Mouse (Mus musculus) small intestine, adult 2 months (tissue): Measurements from ENCODE around the gene Pde4a. TPM values are rescaled to one million over a fixed set of nuclear protein-coding genes. Genes with fewer than 3 reads are reported as not detected.

Experiments
- H3K27ac ChIP-seq: fragments of 200-500 bp; 2 replicates; pipeline ENCODE4 v1.5.1; 2012; ENCODE audit warnings: low read depth, low read length, control low read depth, inconsistent platforms; ENCODE audit not compliant: insufficient read depth
- H3K27me3 ChIP-seq: fragments of 200-500 bp; 2 replicates; pipeline ENCODE4 v1.6.1; 2012; ENCODE audit warnings: mild to moderate bottlenecking, moderate library complexity, low read length, inconsistent platforms; ENCODE audit not compliant: control insufficient read depth, insufficient read depth
- H3K36me3 ChIP-seq: fragments of 200-500 bp; 2 replicates; pipeline ENCODE4 v1.6.1; 2012; ENCODE audit warnings: mild to moderate bottlenecking, low read length, control low read depth, inconsistent platforms; ENCODE audit not compliant: control insufficient read depth, insufficient read depth
- H3K4me1 ChIP-seq: fragments of 200-500 bp; 2 replicates; pipeline ENCODE4 v1.6.1; 2012; ENCODE audit warnings: low read length, inconsistent platforms, mixed read lengths; ENCODE audit not compliant: control insufficient read depth, insufficient read depth, insufficient read length
- H3K4me3 ChIP-seq: fragments of 200-500 bp; 2 replicates; pipeline ENCODE4 v1.5.1; 2012; ENCODE audit warnings: low read depth, mild to moderate bottlenecking, control low read depth, inconsistent platforms, low read length, moderate library complexity
- CTCF ChIP-seq: fragments of 200-500 bp; IDR thresholded peaks from 2 replicates; pipeline ENCODE4 v1.5.1; 2012; ENCODE audit warnings: low read depth, mild to moderate bottlenecking, control low read depth, inconsistent platforms, low read length, moderate library complexity, mixed read lengths; ENCODE audit not compliant: insufficient replicate concordance, insufficient read length; ENCODE audit errors: extremely low read depth
- POLR2A ChIP-seq: fragments of 200-500 bp; IDR thresholded peaks from 2 replicates; pipeline ENCODE4 v1.6.1; 2012; ENCODE audit warnings: low read depth, mild to moderate bottlenecking, control low read depth, inconsistent platforms, low read length, moderate library complexity
- WGBS: fragments of 180-500 bp; shearing (Covaris S2); methylation state at CpG from one replicate; pipeline ENCODE4 v1.1.7; 2018; 5-methylcytosine and 5-hydroxymethylcytosine counted together
- polyA plus RNA-seq: library from polyadenylated mRNA; depleted of rRNA; stranded (reverse); fragments of >200 nt; gene quantifications from 2 replicates; pipeline ENCODE4 v1.2.3, GENCODE M21; 2012; rRNA removed

The Pde4a gene
- polyA plus RNA-seq = 5.1 and 7.1 TPM in 2 replicates

- Histone ChIP-seq H3K27me3 (peaks cover 29% of the 10 kb centered on the region), H3K4me1 (peaks cover 29% of the 10 kb centered on the region), H3K4me3 (peak within 1 kb of the TSS; percentile 63), H3K27ac (peak within 1 kb of the TSS; percentile 9; the same call in 1 of the 2 replicates), H3K36me3 (no peaks in the 10 kb centered on the region)
- 2% methylated on average over 86 of the region's 86 CpGs for WGBS
- TF ChIP-seq POLR2A = no peak; the same call in 1 of the 2 replicates
- TF ChIP-seq CTCF = no peak
These were observed at the start of gene Pde4a for GRCm38 (mm10) chr9:21165041-21165951. TSS of gene Pde4a (plus strand) at chr9:21165714.

GRCm38 (mm10) chr9:21117073-21117472 is 48.4 kb upstream of the Pde4a start:
- TF ChIP-seq CTCF (no peak), POLR2A (no peak)
- WGBS = 76% methylated on average over 6 of the region's 6 CpGs
- peaks cover 18% of the 10 kb centered on the region for H3K36me3 ChIP-seq
- no peak overlapping the region for H3K27ac ChIP-seq
- H3K4me3 ChIP-seq = no peak overlapping the region
- no peaks in the 10 kb centered on the region for H3K27me3 ChIP-seq
- no peaks in the 10 kb centered on the region for H3K4me1 ChIP-seq

GRCm38 (mm10) chr9:21121483-21121882 is 44.0 kb upstream of the Pde4a start:
- peaks cover 41% of the 10 kb centered on the region for H3K36me3 ChIP-seq
- TF ChIP-seq POLR2A (no peak), CTCF (no peak)
- no peak overlapping the region for H3K27ac ChIP-seq
- H3K4me3 ChIP-seq = no peak overlapping the region
- H3K4me1 ChIP-seq = no peaks in the 10 kb centered on the region
- H3K27me3 ChIP-seq = no peaks in the 10 kb centered on the region
- WGBS = 93% methylated on average over 16 of the region's 16 CpGs

- 84% methylated on average over 5 of the region's 5 CpGs for WGBS
- Histone ChIP-seq H3K36me3 (peaks cover 52% of the 10 kb centered on the region), H3K4me1 (no peaks in the 10 kb centered on the region), H3K27ac (no peak overlapping the region), H3K4me3 (no peak overlapping the region), H3K27me3 (no peaks in the 10 kb centered on the region)
- TF ChIP-seq POLR2A (no peak), CTCF (no peak)
These were observed 40.7 kb upstream of the Pde4a start for GRCm38 (mm10) chr9:21124837-21125236.

GRCm38 (mm10) chr9:21125502-21126258 is 39.8 kb upstream of the Pde4a start:
- Histone ChIP-seq H3K4me3 (no peak overlapping the region), H3K27me3 (no peaks in the 10 kb centered on the region), H3K27ac (no peak overlapping the region), H3K36me3 (peaks cover 49% of the 10 kb centered on the region), H3K4me1 (peaks cover 3% of the 10 kb centered on the region; the same call in 1 of the 2 replicates)
- WGBS = 80% methylated on average over 9 of the region's 9 CpGs
- TF ChIP-seq CTCF (no peak), POLR2A (no peak)

GRCm38 (mm10) chr9:21126259-21126627 is 39.3 kb upstream of the Pde4a start:
- no peak overlapping the region for H3K27ac ChIP-seq
- H3K4me3 ChIP-seq = no peak overlapping the region
- H3K36me3 ChIP-seq = peaks cover 46% of the 10 kb centered on the region
- 63% methylated on average over 2 of the region's 2 CpGs for WGBS
- TF ChIP-seq CTCF = no peak
- TF ChIP-seq POLR2A = no peak
- H3K27me3 ChIP-seq = no peaks in the 10 kb centered on the region
- peaks cover 3% of the 10 kb centered on the region; the same call in 1 of the 2 replicates for H3K4me1 ChIP-seq
